ENCODE assay signal across 8 mouse cellular contexts in the genomic region with DNA sequence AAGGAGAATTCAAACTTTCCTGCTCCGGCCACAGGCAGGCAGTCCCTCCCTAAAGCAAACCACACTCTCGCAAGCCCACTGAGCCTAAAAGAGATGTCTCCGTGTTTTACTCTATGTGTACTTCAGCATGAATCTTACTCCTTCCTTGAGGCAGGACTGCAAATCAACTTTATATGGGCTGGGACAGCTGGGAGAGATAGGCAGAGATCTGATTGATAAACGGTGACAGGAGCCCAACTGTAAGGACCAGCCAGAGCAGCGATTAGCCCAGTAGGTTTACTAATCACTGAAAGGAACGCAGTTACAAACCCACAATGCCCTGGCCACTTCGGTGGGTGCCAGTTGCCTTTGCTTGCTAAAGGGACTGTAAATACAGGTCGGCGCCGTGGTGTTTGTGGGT. TPM values are rescaled to one million over a fixed set of nuclear protein-coding genes. Genes with fewer than 3 reads are reported as not detected.
DNase-seq lines count a peak whose midpoint lies in the region; ATAC-seq and TF ChIP-seq lines count a peak whose summit lies in the region.

No protein-coding gene starts in this region.

- peak overlapping the region; percentile 57 for H3K4me3 ChIP-seq in heart, embryonic 10.5 days
- peak overlapping the region; percentile 53 to 67 for H3K4me3 ChIP-seq in ES-E14 (ENCODE audit: insufficient read depth in 1 of 2, low read depth in 1 of 2, low read length in 2 of 2, poor library complexity in 1 of 2, severe bottlenecking in 1 of 2)
- no peak overlapping the region for H3K4me3 ChIP-seq in hindbrain, embryonic 13.5 days
- H3K4me3 ChIP-seq in midbrain, embryonic 10.5 days, result peak overlapping the region; percentile 46

- no peaks in the 10 kb centered on the region for H3K9me3 ChIP-seq in heart, embryonic 10.5 days
- H3K9me3 ChIP-seq in ES-E14 (ENCODE audit: control insufficient read depth, insufficient read depth, low read depth, low read length), result no peaks in the 10 kb centered on the region
- no peaks in the 10 kb centered on the region for H3K9me3 ChIP-seq in hindbrain, embryonic 13.5 days
- H3K9me3 ChIP-seq in midbrain, embryonic 10.5 days (replicated peaks), result no peaks in the 10 kb centered on the region

- peak overlapping the region; percentile 37 for H3K4me2 ChIP-seq in hindbrain, embryonic 13.5 days

- H3K27ac ChIP-seq in heart, embryonic 10.5 days, result peak overlapping the region; percentile 70
- no peak overlapping the region for H3K27ac ChIP-seq in ES-E14 (ENCODE audit: insufficient read depth, low read depth, low read length, poor library complexity, severe bottlenecking)
- no peak overlapping the region for H3K27ac ChIP-seq in hindbrain, embryonic 13.5 days
- peak overlapping the region; percentile 64 for H3K27ac ChIP-seq in midbrain, embryonic 10.5 days (replicated peaks)

- no peak for ATAC-seq in hindbrain, embryonic 13.5 days (ENCODE audit: low FRiP score)
- ATAC-seq in erythroid progenitor cell, adult 5-6 weeks (replicated peaks; ENCODE audit: low FRiP score, poor library complexity, severe bottlenecking), result no peak

- no peak for DNase-seq in heart, embryonic 10.5 days (ENCODE audit: low spot score)
- DNase-seq in heart, adult 11 months, result no peak
- DNase-seq in ES-E14 (ENCODE audit: low read depth, low spot score), result no peak
- peak; percentile 16 for DNase-seq in midbrain, embryonic 10.5 days (ENCODE audit: low spot score)
- DNase-seq in ovary, postnatal 10 days (ENCODE audit: low spot score), result no peak
- DNase-seq in gastrocnemius, postnatal 10 days, result no peak

- H3K4me1 ChIP-seq in heart, embryonic 10.5 days, result peaks cover 12% of the 10 kb centered on the region
- peaks cover 0 to 1% of the 10 kb centered on the region in 2 experiments; a peak in 3 of 4 replicates for H3K4me1 ChIP-seq in ES-E14 (ENCODE audit: control insufficient read depth in 2 of 2, insufficient read depth in 2 of 2, low read length in 2 of 2, poor library complexity in 1 of 2)
- peaks cover 14% of the 10 kb centered on the region; the same call in 1 of the 2 replicates for H3K4me1 ChIP-seq in hindbrain, embryonic 13.5 days (replicated peaks)
- peaks cover 9% of the 10 kb centered on the region for H3K4me1 ChIP-seq in midbrain, embryonic 10.5 days

- peaks cover 18% of the 10 kb centered on the region; the same call in 1 of the 2 replicates for H3K27me3 ChIP-seq in heart, embryonic 10.5 days (ENCODE audit: insufficient read depth, poor library complexity, severe bottlenecking)
- H3K27me3 ChIP-seq in hindbrain, embryonic 13.5 days, result no peaks in the 10 kb centered on the region
- no peaks in the 10 kb centered on the region for H3K27me3 ChIP-seq in midbrain, embryonic 10.5 days (ENCODE audit: low read depth, poor library complexity, severe bottlenecking)

- in situ Hi-C loops in ES-E14 (cut with MboI; ENCODE audit: low sequenced_read_pairs in 2 of 2, unreplicated experiment in 2 of 2), result no loop called here

- 17% methylated on average over 10 of the region's 10 CpGs for WGBS in heart, embryonic 10.5 days
- 34% methylated on average over 10 of the region's 10 CpGs for whole genome bisulfite sequencing in hindbrain, embryonic 13.5 days
- 43% methylated on average over 10 of the region's 10 CpGs for WGBS in midbrain, embryonic 10.5 days

- peak overlapping the region; percentile 29 for H3K9ac ChIP-seq in ES-E14 (ENCODE audit: insufficient read depth, low read depth, low read length, poor library complexity, severe bottlenecking)
- H3K9ac ChIP-seq in hindbrain, embryonic 13.5 days, result no peak overlapping the region; the same call in 1 of the 2 replicates

- no peaks in the 10 kb centered on the region for H3K36me3 ChIP-seq in heart, embryonic 10.5 days
- H3K36me3 ChIP-seq in ES-E14 (ENCODE audit: control insufficient read depth, insufficient read depth, low read length, poor library complexity, severe bottlenecking), result no peaks in the 10 kb centered on the region
- H3K36me3 ChIP-seq in hindbrain, embryonic 13.5 days, result no peaks in the 10 kb centered on the region
- H3K36me3 ChIP-seq in midbrain, embryonic 10.5 days, result no peaks in the 10 kb centered on the region

TF ChIP-seq in ES-E14, 5 proteins besides CTCF, POLR2A, EP300 and RAD21:
- TF ChIP-seq HCFC1 (IDR thresholded peaks at IDR 0.05; ENCODE audit: borderline replicate concordance, insufficient read depth, low read length) (no peak), MAFK (IDR thresholded peaks at IDR 0.05; ENCODE audit: insufficient read depth, low read depth, low read length) (no peak), CHD2 (IDR thresholded peaks at IDR 0.05; ENCODE audit: low read depth, low read length) (no peak), ZC3H11A (IDR thresholded peaks at IDR 0.05; ENCODE audit: borderline replicate concordance, low read depth, low read length) (no peak), ZNF384 (IDR thresholded peaks at IDR 0.05; ENCODE audit: low read depth, low read length) (no peak)

RNA-seq across cellular contexts. Expression of gene Cldn14, which starts 35.5 kb away (rescaled TPM):
- not detected in 2 replicates for polyA plus RNA-seq in heart, embryonic 10.5 days (2016; fragmentation: Nextera tagmentation; extraction: Ambion mirVana)
- 0.36 and 0.37 TPM in 2 replicates for total RNA-seq in ES-E14 (2012; rRNA removed)
- not detected in 2 replicates for polyA plus RNA-seq in hindbrain, embryonic 13.5 days (2015; fragmentation: Nextera tagmentation; extraction: Ambion mirVana)
- polyA plus RNA-seq in midbrain, embryonic 10.5 days (2016; fragmentation: Nextera tagmentation; extraction: Ambion mirVana), result not detected in 2 replicates
- total RNA-seq in gastrocnemius, postnatal 10 days (2021), result under 1 TPM in 1 of 2 experiments, not detected in 1; 0.16 TPM
- total RNA-seq in erythroid progenitor cell, adult 5-6 weeks (2015; ENCODE audit: low replicate concordance), result not detected in 2 replicates
- not detected in 2 replicates for total RNA-seq in erythroid progenitor cell, adult 5-6 weeks (2017; ENCODE audit: low replicate concordance)

Comparison
In these comparisons a context has a peak if more than half of its experiments do, and no peak if none do; other contexts are left out.
1. H3K27ac ChIP-seq: peak in heart, embryonic 10.5 days (single experiment) and midbrain, embryonic 10.5 days (single experiment); none in ES-E14 (single experiment) and hindbrain, embryonic 13.5 days (single experiment).